Mouse (Mus musculus) forebrain, postnatal 0 days (tissue): ENCODE measurements around the gene Ciz1. TPM values are rescaled to one million over a fixed set of nuclear protein-coding genes. Genes with fewer than 3 reads are reported as not detected.

Source experiments
- ATAC-seq: fragments of 200-750 bp; cut with Nextera tagmentation; 2 replicates; pipeline ENCODE4 v1.8.0; 2017; ENCODE audit warnings: mild to moderate bottlenecking, moderate library complexity
- DNase-seq: peaks from one replicate; pipeline ENCODE4 v3.0.0-alpha.2; 2015
- H3K27ac ChIP-seq: fragments of 300-500 bp; sonication (generic); 2 replicates; pipeline ENCODE4 v1.5.1; 2014; ENCODE audit warnings: low read depth, mild to moderate bottlenecking, antibody characterized with exemption, low read length, moderate library complexity, mixed read lengths
- H3K27me3 ChIP-seq: fragments of 300-500 bp; sonication (generic); 2 replicates; pipeline ENCODE4 v1.6.1; 2014; ENCODE audit warnings: mild to moderate bottlenecking, low read length, mixed read lengths; ENCODE audit not compliant: insufficient read depth
- H3K36me3 ChIP-seq: fragments of 300-500 bp; sonication (generic); 2 replicates; pipeline ENCODE4 v1.6.1; 2014; ENCODE audit warnings: mild to moderate bottlenecking, moderate library complexity; ENCODE audit not compliant: insufficient read depth
- H3K4me1 ChIP-seq: fragments of 300-500 bp; sonication (generic); 2 replicates; pipeline ENCODE4 v1.6.1; 2014; ENCODE audit warnings: antibody characterized with exemption; ENCODE audit not compliant: insufficient read depth
- H3K4me2 ChIP-seq: fragments of 300-500 bp; sonication (generic); 2 replicates; pipeline ENCODE4 v1.6.1; 2014; ENCODE audit warnings: low read depth, mild to moderate bottlenecking, moderate library complexity
- H3K4me3 ChIP-seq: fragments of 300-500 bp; sonication (generic); 2 replicates; pipeline ENCODE4 v1.5.1; 2014; ENCODE audit warnings: low read depth, low read length, mixed read lengths
- H3K9ac ChIP-seq: fragments of 300-500 bp; sonication (generic); 2 replicates; pipeline ENCODE4 v1.6.1; 2014; ENCODE audit warnings: mild to moderate bottlenecking
- H3K9me3 ChIP-seq: fragments of 300-500 bp; sonication (generic); 2 replicates; pipeline ENCODE4 v1.6.1; 2016; ENCODE audit warnings: low read length
- CTCF ChIP-seq: sonication (generic); IDR thresholded peaks from 2 replicates; pipeline ENCODE4 v1.5.1; 2016; ENCODE audit warnings: antibody characterized with exemption, control low read depth, low read depth
- WGBS: fragments of 180-500 bp; shearing (Covaris S2); extraction: QIAGEN DNeasy Blood & Tissue Kit; methylation state at CpG from one replicate; pipeline ENCODE4 v1.1.7; 2014; 5-methylcytosine and 5-hydroxymethylcytosine counted together
- polyA plus RNA-seq: library from polyadenylated mRNA; unstranded; fragments of >200 nt; fragmentation: Nextera tagmentation; extraction: Ambion mirVana; gene quantifications from 2 replicates; pipeline ENCODE4 v1.2.1, GENCODE M21; 2015
- total RNA-seq: library from RNA; depleted of rRNA; stranded (reverse); fragments of >200 nt; gene quantifications from 2 replicates; pipeline ENCODE4 v1.2.3, GENCODE M21; 2014

The Ciz1 gene
- total and polyA plus RNA-seq, 2 experiments from 2014 or later = 51.5 to 78.2 TPM

- Histone ChIP-seq H3K9ac (peak overlapping the region; percentile 75), H3K36me3 (peaks cover 18% of the 10 kb centered on the region), H3K4me3 (peak overlapping the region; percentile 65), H3K27me3 (peaks cover 8% of the 10 kb centered on the region), H3K27ac (peak overlapping the region; percentile 77), H3K9me3 (no peaks in the 10 kb centered on the region), H3K4me2 (peak overlapping the region; percentile 70), H3K4me1 (peaks cover 23% of the 10 kb centered on the region)
- WGBS = 11% methylated on average over 19 of the region's 19 CpGs
- ATAC-seq (no peak; the same call in 1 of the 2 replicates), DNase-seq (no peak)
- no peak for TF ChIP-seq CTCF
Observed at GRCm38 (mm10) chr2:32363376-32364106, 11.4 kb downstream of the Ciz1 start.

- Histone ChIP-seq H3K27me3 (peaks cover 8% of the 10 kb centered on the region), H3K4me2 (peak overlapping the region; percentile 70), H3K27ac (no peak overlapping the region; the same call in 1 of the 2 replicates), H3K4me1 (peaks cover 23% of the 10 kb centered on the region), H3K4me3 (peak overlapping the region; percentile 65; the same call in 1 of the 2 replicates), H3K9me3 (no peaks in the 10 kb centered on the region), H3K9ac (peak overlapping the region; percentile 75; the same call in 1 of the 2 replicates), H3K36me3 (peaks cover 19% of the 10 kb centered on the region)
- 88% methylated on average over 8 of the region's 8 CpGs for WGBS
- TF ChIP-seq CTCF = no peak
- ATAC-seq (no peak), DNase-seq (no peak)
Observed at GRCm38 (mm10) chr2:32364121-32364520, 12.0 kb downstream of the Ciz1 start.

GRCm38 (mm10) chr2:32367315-32367714 lies 15.2 kb downstream of the Ciz1 start:
- H3K4me2 ChIP-seq = no peak overlapping the region
- TF ChIP-seq CTCF = no peak
- no peaks in the 10 kb centered on the region for H3K9me3 ChIP-seq
- no peak overlapping the region for H3K9ac ChIP-seq
- H3K36me3 ChIP-seq = peaks cover 51% of the 10 kb centered on the region
- peaks cover 13% of the 10 kb centered on the region; the same call in 1 of the 2 replicates for H3K4me1 ChIP-seq
- 95% methylated on average over 5 of the region's 5 CpGs for WGBS
- DNase-seq (no peak), ATAC-seq (no peak)
- no peaks in the 10 kb centered on the region for H3K27me3 ChIP-seq
- no peak overlapping the region for H3K27ac ChIP-seq
- H3K4me3 ChIP-seq = no peak overlapping the region

GRCm38 (mm10) chr2:32374191-32374590 lies 22.1 kb downstream of the Ciz1 start:
- Histone ChIP-seq H3K27ac (no peak overlapping the region), H3K36me3 (peaks cover 93% of the 10 kb centered on the region), H3K9ac (no peak overlapping the region), H3K4me3 (no peak overlapping the region), H3K4me2 (no peak overlapping the region), H3K27me3 (no peaks in the 10 kb centered on the region), H3K9me3 (no peaks in the 10 kb centered on the region), H3K4me1 (no peaks in the 10 kb centered on the region)
- WGBS = 91% methylated on average over 10 of the region's 10 CpGs
- ATAC-seq (no peak), DNase-seq (no peak)
- no peak for TF ChIP-seq CTCF

- 86% methylated on average over 13 of the region's 13 CpGs for WGBS
- Histone ChIP-seq H3K9me3 (no peaks in the 10 kb centered on the region), H3K27ac (no peak overlapping the region), H3K27me3 (no peaks in the 10 kb centered on the region), H3K36me3 (peaks cover 89% of the 10 kb centered on the region), H3K4me2 (no peak overlapping the region), H3K4me1 (no peaks in the 10 kb centered on the region), H3K4me3 (no peak overlapping the region), H3K9ac (no peak overlapping the region)
- no peak for ATAC-seq
- no peak for DNase-seq
- no peak for TF ChIP-seq CTCF
Observed at GRCm38 (mm10) chr2:32375317-32375940, 23.3 kb downstream of the Ciz1 start.

- Histone ChIP-seq H3K9ac (no peak overlapping the region), H3K27ac (no peak overlapping the region), H3K4me1 (peaks cover 5% of the 10 kb centered on the region; the same call in 1 of the 2 replicates), H3K9me3 (no peaks in the 10 kb centered on the region), H3K36me3 (peaks cover 73% of the 10 kb centered on the region), H3K27me3 (no peaks in the 10 kb centered on the region), H3K4me2 (no peak overlapping the region), H3K4me3 (no peak overlapping the region)
- TF ChIP-seq CTCF = no peak
- no peak for DNase-seq
- 93% methylated on average over 10 of the region's 10 CpGs for WGBS
- no peak for ATAC-seq
Observed at GRCm38 (mm10) chr2:32376963-32377362, 24.8 kb downstream of the Ciz1 start.

GRCm38 (mm10) chr2:32380001-32380500 lies 27.9 kb downstream of the Ciz1 start:
- Histone ChIP-seq H3K27me3 (no peaks in the 10 kb centered on the region), H3K4me2 (no peak overlapping the region), H3K9ac (no peak overlapping the region), H3K4me3 (no peak overlapping the region), H3K4me1 (peaks cover 5% of the 10 kb centered on the region; the same call in 1 of the 2 replicates), H3K36me3 (peaks cover 50% of the 10 kb centered on the region), H3K27ac (no peak overlapping the region), H3K9me3 (no peaks in the 10 kb centered on the region)
- ATAC-seq = no peak
- peak; percentile 26 for DNase-seq
- no peak for TF ChIP-seq CTCF
- 78% methylated on average over 7 of the region's 7 CpGs for WGBS
